Mouse (Mus musculus) CH12.LX (cell line): ENCODE measurements around the gene Zhx3. TPM values are rescaled to one million over a fixed set of nuclear protein-coding genes. Genes with fewer than 3 reads are reported as not detected.

Experiments used
- DNase-seq: peaks from one replicate; pipeline ENCODE4 v3.0.0-alpha.2; 2013; ENCODE audit errors: extremely low read depth
- H3K27ac ChIP-seq: 2 replicates; pipeline ENCODE4 v1.5.1; 2012; ENCODE audit warnings: low read depth, mild to moderate bottlenecking, control low read depth, moderate library complexity; ENCODE audit not compliant: insufficient read depth
- H3K27me3 ChIP-seq: replicated peaks from 2 replicates; pipeline ENCODE3; 2012; ENCODE audit warnings: inconsistent platforms
- H3K36me3 ChIP-seq, 2 experiments: replicated peaks in 1 of 2; 2 replicates each; pipeline versions ENCODE3 to v1.6.1; 2012; ENCODE audit warnings: inconsistent platforms in 1 of 2, low read length in 1 of 2, mild to moderate bottlenecking in 1 of 2, mixed read lengths in 1 of 2, moderate library complexity in 1 of 2; ENCODE audit not compliant: control insufficient read depth in 1 of 2, insufficient read depth in 1 of 2
- H3K4me1 ChIP-seq, 2 experiments: 2 replicates each; pipeline ENCODE4 v1.6.1; 2012; ENCODE audit warnings: inconsistent platforms in 1 of 2, moderate library complexity in 1 of 2; ENCODE audit not compliant: insufficient read depth in 2 of 2, control insufficient read depth in 1 of 2
- H3K4me2 ChIP-seq: 2 replicates; pipeline ENCODE4 v1.6.1; 2012; ENCODE audit warnings: low read depth, mild to moderate bottlenecking, control low read depth; ENCODE audit not compliant: poor library complexity, insufficient read depth, severe bottlenecking
- H3K4me3 ChIP-seq, 3 experiments: fragments of 150-350 bp in 1 of 3; sonication (generic) in 1 of 3; replicated peaks in 1 of 3; 2 replicates each; pipeline versions ENCODE3 to v1.5.1; 2011 to 2012; ENCODE audit warnings: low read depth in 2 of 3, low read length in 2 of 3, mild to moderate bottlenecking in 2 of 3, moderate library complexity in 2 of 3, control low read depth in 1 of 3, improper control_type of control experiment in 1 of 3, inconsistent platforms in 1 of 3, mixed read lengths in 1 of 3; ENCODE audit not compliant: poor library complexity in 1 of 3
- H3K79me2 ChIP-seq: replicated peaks from 2 replicates; pipeline ENCODE4 v1.6.1; 2012; ENCODE audit warnings: mild to moderate bottlenecking, moderate library complexity; ENCODE audit not compliant: control insufficient read depth, poor library complexity, insufficient read depth, severe bottlenecking; ENCODE audit errors: extremely low read depth
- H3K9ac ChIP-seq: 2 replicates; pipeline ENCODE4 v1.6.1; 2012; ENCODE audit warnings: low read depth, mild to moderate bottlenecking, control low read depth, moderate library complexity; ENCODE audit not compliant: insufficient read depth
- H3K9me3 ChIP-seq: replicated peaks from 2 replicates; pipeline ENCODE3; 2012; ENCODE audit warnings: low read length, inconsistent platforms, mixed read lengths
- CTCF ChIP-seq, 2 experiments: IDR thresholded peaks in 1 of 2; conservative IDR thresholded peaks in 1 of 2; 2 replicates each; pipeline ENCODE4 v1.5.1; 2011 to 2012; ENCODE audit warnings: low read depth in 2 of 2, low read length in 2 of 2, improper control_type of control experiment in 1 of 2, inconsistent platforms in 1 of 2, mild to moderate bottlenecking in 1 of 2, moderate library complexity in 1 of 2
- GABPA ChIP-seq: IDR thresholded peaks from 2 replicates; pipeline ENCODE4 v1.6.1; 2012; ENCODE audit warnings: low read depth, low read length, improper control_type of control experiment, inconsistent platforms; ENCODE audit not compliant: insufficient replicate concordance
- IRF4 ChIP-seq: IDR thresholded peaks from 2 replicates; pipeline ENCODE4 v1.6.1; 2014; ENCODE audit warnings: low read depth, mild to moderate bottlenecking, inconsistent platforms, low read length, improper control_type of control experiment
- MAFK ChIP-seq: IDR thresholded peaks from 2 replicates; pipeline ENCODE4 v1.6.1; 2011; ENCODE audit warnings: low read length, improper control_type of control experiment; ENCODE audit not compliant: insufficient replicate concordance
- MAX ChIP-seq: IDR thresholded peaks from 2 replicates; pipeline ENCODE4 v1.6.1; 2011; ENCODE audit warnings: low read length, improper control_type of control experiment
- MAZ ChIP-seq: IDR thresholded peaks from 2 replicates; pipeline ENCODE4 v1.6.1; 2012; ENCODE audit warnings: low read depth, mild to moderate bottlenecking, inconsistent platforms, low read length, improper control_type of control experiment, moderate library complexity
- MYC ChIP-seq: IDR thresholded peaks from 2 replicates; pipeline ENCODE4 v1.6.1; 2011; ENCODE audit warnings: low read depth, mild to moderate bottlenecking, improper control_type of control experiment, low read length
- NELFE ChIP-seq: IDR thresholded peaks from 2 replicates; pipeline ENCODE4 v1.6.1; 2011; ENCODE audit warnings: low read depth, low read length, improper control_type of control experiment
- NRF1 ChIP-seq: IDR thresholded peaks from 2 replicates; pipeline ENCODE4 v1.6.1; 2014; ENCODE audit warnings: low read depth, mild to moderate bottlenecking, inconsistent platforms, low read length, improper control_type of control experiment, moderate library complexity
- USF1 ChIP-seq: IDR thresholded peaks from 2 replicates; pipeline ENCODE4 v1.6.1; 2014; ENCODE audit warnings: low read depth, mild to moderate bottlenecking, inconsistent platforms, low read length, improper control_type of control experiment
- ZKSCAN1 ChIP-seq: IDR thresholded peaks from 2 replicates; pipeline ENCODE4 v1.6.1; 2012; ENCODE audit warnings: low read depth, inconsistent platforms, low read length, improper control_type of control experiment, borderline replicate concordance
- ZNF384 ChIP-seq: IDR thresholded peaks from 2 replicates; pipeline ENCODE4 v1.6.1; 2012; ENCODE audit warnings: low read depth, low read length, improper control_type of control experiment, inconsistent platforms
- dilution Hi-C: fragments of 300-500 bp; cut with MboI; formaldehyde crosslinking; loops from 2 replicates; pipeline ENCODE4 v1.14.3; 2020; ENCODE audit warnings: low sequenced_read_pairs; ENCODE audit not compliant: extremely low pct_unique_long_range_greater_than_20kb, extremely low pct_ligation_motif_present
- in situ Hi-C: fragments of 300-500 bp; cut with MboI; formaldehyde crosslinking; loops from 3 replicates; pipeline ENCODE4 v1.14.3; 2019; ENCODE audit warnings: low sequenced_read_pairs, low pct_ligation_motif_present, low pct_unique_long_range_greater_than_20kb, mixed read lengths
- polyA plus RNA-seq: library from polyadenylated mRNA; unstranded; fragments of >175 nt; gene quantifications from 2 replicates; pipeline ENCODE4 v1.2.1, GENCODE M21; 2012; ENCODE audit warnings: low read depth; ENCODE audit not compliant: insufficient read length
- total RNA-seq, 2 experiments: library from RNA; depleted of rRNA; stranded (reverse); fragments of 300-350 nt in 1 of 2; fragments of >200 nt in 1 of 2; gene quantifications; 2 replicates each; pipeline ENCODE4 v1.2.3; 2012 to 2014

Zhx3 gene
- total and polyA plus RNA-seq, 3 experiments, result 1.3 to 4.2 (median 2.6) TPM

DNA sequence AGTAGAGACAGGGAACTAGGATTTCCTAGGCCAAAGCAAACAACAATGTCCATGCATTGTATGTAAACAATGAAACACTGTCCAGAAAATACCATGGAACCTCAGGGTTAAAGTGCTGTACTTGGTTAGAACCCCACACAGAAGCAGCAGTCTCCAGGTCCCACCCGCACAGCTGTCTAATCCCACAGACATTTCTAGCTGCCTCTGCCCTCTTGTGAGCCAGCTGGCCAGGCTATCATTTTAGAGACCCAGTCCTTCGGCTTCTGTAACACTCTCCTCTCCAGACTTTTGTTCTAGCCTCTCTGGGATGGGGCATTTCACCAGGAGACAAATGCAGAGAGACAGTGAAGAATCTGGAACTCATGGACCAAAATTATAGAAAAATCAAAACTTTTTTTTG, 94.8 kb downstream of the Zhx3 start:
- Histone ChIP-seq H3K27ac (no peak overlapping the region), H3K9me3 (no peaks in the 10 kb centered on the region), H3K79me2 (no peaks in the 10 kb centered on the region), H3K36me3 (peaks cover 3 to 33% of the 10 kb centered on the region in 2 experiments), H3K4me3 (no peak overlapping the region), H3K4me2 (no peak overlapping the region), H3K4me1 (no peaks in the 10 kb centered on the region), H3K27me3 (no peaks in the 10 kb centered on the region), H3K9ac (no peak overlapping the region)
- dilution Hi-C loops (no loop called here), in situ Hi-C loops (no loop called here)
- no peak for DNase-seq
- TF ChIP-seq MAFK, result no peak

DNA sequence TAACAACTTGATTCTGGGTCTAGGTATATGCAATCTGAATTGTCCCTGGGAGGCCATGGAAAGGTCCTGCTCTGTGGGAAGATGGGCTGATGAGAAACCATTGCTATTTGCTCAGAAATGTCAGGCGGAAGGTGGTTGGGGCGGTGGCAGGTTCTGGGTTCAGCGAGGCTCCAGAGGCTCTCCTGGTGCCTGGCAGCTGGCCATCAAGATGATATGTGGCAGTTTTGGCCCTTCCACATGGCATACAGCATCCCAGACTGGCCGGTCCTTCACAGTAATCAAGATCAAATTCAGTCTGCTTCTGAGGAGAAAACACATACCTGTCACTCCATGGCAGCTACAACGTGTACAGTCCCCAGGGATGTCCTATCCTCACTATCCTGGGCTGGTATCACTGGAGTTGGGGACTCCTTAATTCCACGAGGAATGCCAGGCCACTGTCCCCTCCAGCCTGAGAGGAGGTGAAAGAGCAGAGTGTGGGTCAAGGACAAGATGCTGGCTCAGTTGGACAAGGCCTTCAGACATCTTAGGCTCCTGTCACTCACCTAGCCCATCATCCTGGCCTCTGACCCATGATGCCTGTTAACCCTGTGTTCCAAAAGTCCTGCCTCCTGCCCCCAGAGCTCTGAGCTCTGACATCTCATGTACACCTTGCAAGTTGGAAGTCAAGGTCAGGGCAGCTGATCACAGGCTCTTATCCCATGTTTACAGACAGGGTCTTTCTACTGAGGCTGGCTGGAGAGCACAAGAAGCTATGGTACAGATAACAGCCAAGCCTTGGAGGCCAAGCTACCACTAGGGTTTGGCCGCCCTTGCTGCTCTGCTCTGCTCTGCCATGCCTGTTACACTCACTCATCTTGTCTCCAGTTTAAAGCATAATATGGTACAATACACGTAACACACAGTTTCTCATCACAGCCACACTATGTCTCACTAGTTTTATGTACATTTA, 101.2 kb downstream of the Zhx3 start:
- H3K27me3 ChIP-seq, result no peaks in the 10 kb centered on the region
- H3K27ac ChIP-seq, result no peak overlapping the region
- TF ChIP-seq MYC (no peak), GABPA (no peak), NRF1 (no peak), ZKSCAN1 (no peak), NELFE (no peak), ZNF384 (no peak), CTCF (conservative IDR thresholded peaks at IDR 0.05 in 1 of 2, IDR thresholded peaks at IDR 0.05 in 1 of 2; ENCODE audit: low read depth in 2 of 2, low read length in 2 of 2) (no peak)
- DNase-seq, result no peak
- no peak overlapping the region for H3K4me2 ChIP-seq
- H3K4me1 ChIP-seq, result no peaks in the 10 kb centered on the region
- H3K36me3 ChIP-seq, result peaks cover 0 to 22% of the 10 kb centered on the region in 2 experiments
- in situ Hi-C loops, result no loop called here
- dilution Hi-C loops, result no loop called here
- H3K9me3 ChIP-seq, result no peaks in the 10 kb centered on the region
- no peaks in the 10 kb centered on the region for H3K79me2 ChIP-seq
- no peak overlapping the region for H3K4me3 ChIP-seq
- no peak overlapping the region for H3K9ac ChIP-seq

DNA sequence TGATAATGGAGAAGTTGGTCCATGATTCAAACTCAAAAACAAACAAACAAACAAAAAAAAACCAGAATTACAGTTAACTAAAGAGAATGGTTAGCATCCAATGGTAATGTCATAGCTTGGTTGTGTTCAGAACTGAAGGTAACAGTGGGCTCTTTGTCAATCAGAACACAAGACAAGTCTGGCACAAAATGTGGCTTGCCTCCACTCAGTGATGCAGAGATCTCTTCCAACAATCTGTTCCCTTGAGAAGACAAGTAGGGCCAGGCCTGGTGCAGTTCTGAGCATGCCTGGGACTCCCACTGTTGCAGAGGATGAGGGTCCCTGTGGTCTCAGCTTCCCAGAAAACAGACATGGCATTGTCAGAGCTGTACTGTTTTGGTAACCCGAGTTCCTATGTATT, 101.9 kb downstream of the Zhx3 start:
- no peak overlapping the region for H3K4me3 ChIP-seq
- H3K36me3 ChIP-seq, result peaks cover 0 to 29% of the 10 kb centered on the region in 2 experiments
- H3K9ac ChIP-seq, result no peak overlapping the region
- no peaks in the 10 kb centered on the region for H3K4me1 ChIP-seq
- no peak for DNase-seq
- H3K4me2 ChIP-seq, result no peak overlapping the region
- TF ChIP-seq IRF4 (no peak), MAZ (no peak), NRF1 (no peak), MAX (no peak), USF1 (no peak)
- in situ Hi-C loops, result no loop called here
- dilution Hi-C loops, result no loop called here
- H3K27ac ChIP-seq, result no peak overlapping the region
- no peaks in the 10 kb centered on the region for H3K9me3 ChIP-seq
- no peaks in the 10 kb centered on the region for H3K27me3 ChIP-seq
- H3K79me2 ChIP-seq, result no peaks in the 10 kb centered on the region
